Mouse (Mus musculus) ES-E14 (cell line): ENCODE measurements around the gene Trim7.

Source experiments
- MAFK ChIP-seq: IDR thresholded peaks from 2 replicates; pipeline ENCODE4 v1.6.1; 2014; ENCODE audit warnings: mild to moderate bottlenecking, low read depth, low read length, inconsistent platforms; ENCODE audit not compliant: insufficient read depth
- ZC3H11A ChIP-seq: IDR thresholded peaks from 2 replicates; pipeline ENCODE4 v1.6.1; 2012; ENCODE audit warnings: low read depth, mild to moderate bottlenecking, inconsistent platforms, low read length, borderline replicate concordance
- ZNF384 ChIP-seq: IDR thresholded peaks from 2 replicates; pipeline ENCODE4 v1.6.1; 2012; ENCODE audit warnings: low read depth, low read length, inconsistent platforms

DNA sequence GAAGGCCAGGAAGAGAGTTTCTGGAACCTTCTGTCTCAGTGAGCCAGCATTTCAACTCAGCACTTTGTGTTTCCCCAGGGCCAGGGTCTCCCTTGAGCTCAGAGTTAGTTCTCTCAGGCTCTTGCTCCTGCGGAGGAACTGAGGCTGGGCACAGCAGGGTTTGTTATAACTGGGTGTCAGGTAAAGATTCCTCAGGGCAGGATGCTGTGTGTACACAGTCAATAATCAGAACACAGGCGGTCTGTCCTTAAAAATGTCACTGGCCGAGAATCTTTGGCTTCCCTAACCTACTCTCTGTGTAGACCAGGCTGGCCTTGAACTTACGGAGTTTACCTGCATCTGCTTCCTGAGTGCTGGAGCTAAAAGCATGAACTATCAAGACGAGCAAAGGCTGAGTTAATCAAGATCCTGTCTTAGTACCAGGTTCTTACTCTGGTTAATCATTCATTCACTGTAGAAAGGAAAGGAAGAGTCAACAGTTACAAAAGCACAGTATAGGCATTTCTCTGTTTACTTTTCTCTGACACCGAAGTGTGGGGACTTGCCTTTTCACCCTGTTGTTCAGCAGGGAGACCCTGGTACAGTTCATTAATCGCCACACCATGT is 46.9 kb downstream of the Trim7 start:
- TF ChIP-seq ZNF384 (no peak), ZC3H11A (no peak), MAFK (no peak)
